Mouse (Mus musculus): ENCODE results near the gene Fosl1.

The Fosl1 gene

GRCm38 (mm10) chr19:5490313-5490897 is 43.1 kb downstream of the Fosl1 start, which contains the start of gene Cfl1:
Cfl1 (plus strand) TSS chr19:5490455.
- CTCF ChIA-PET = interaction anchor here (0.6 to 4.7 kb wide), 12 partner anchors 20 to 403 kb away, joined by 3 to 118 read pairs (median 6); partner anchors contain the start of genes Ccdc85b (in 1 of the 4), Ctsw (in 1 of the 4), Eif1ad (in 1 of the 4) and Fibp (in 1 of the 4)
- POLR2A ChIA-PET = interaction anchor here (0.6 to 21.3 kb wide), 165 partner anchors 8 to 873 kb away, joined by 3 to 735 read pairs (median 5); partner anchors contain the start of genes Snx32 (in 4 of the 4), AI837181 (in 3 of the 4), Ap5b1 (in 3 of the 4) and Banf1 (in 3 of the 4)

GRCm38 (mm10) chr19:5490898-5491708 is 43.8 kb downstream of the Fosl1 start:
- CTCF ChIA-PET = interaction anchor here (0.5 to 4.5 kb wide), 10 partner anchors 10 to 1673 kb away, joined by 3 to 43 read pairs (median 4); partner anchors contain the start of gene Snx32 (in 1 of the 4)
- POLR2A ChIA-PET = interaction anchor here (0.6 to 21.3 kb wide), 112 partner anchors 7 to 1832 kb away, joined by 3 to 735 read pairs (median 4); partner anchors contain the start of genes Snx32 (in 4 of the 4), AI837181 (in 3 of the 4), Ap5b1 (in 3 of the 4) and Banf1 (in 3 of the 4)

GRCm38 (mm10) chr19:5492641-5493040 is 45.3 kb downstream of the Fosl1 start:
- CTCF ChIA-PET = interaction anchor here in 2 of 4 experiments (0.6 to 2.0 kb wide), 3 partner anchors 11 to 349 kb away, joined by 4 to 6 read pairs (median 5); partner anchors contain the start of gene 1700020D05Rik (in 1 of the 2)
- POLR2A ChIA-PET = interaction anchor here in 3 of 4 experiments (0.5 to 21.3 kb wide), 27 partner anchors 11 to 500 kb away, joined by 3 to 735 read pairs (median 3); partner anchors contain the start of genes Snx32 (in 3 of the 3), Ccdc85b (in 2 of the 3), Fibp (in 2 of the 3) and 1700020D05Rik (in 1 of the 3)

- POLR2A ChIA-PET = interaction anchor here in 3 of 4 experiments (0.5 to 21.3 kb wide), 26 partner anchors 10 to 501 kb away, joined by 3 to 735 read pairs (median 4); partner anchors contain the start of genes Snx32 (in 3 of the 3), Ccdc85b (in 2 of the 3), Fibp (in 2 of the 3) and 1700020D05Rik (in 1 of the 3)
- CTCF ChIA-PET = interaction anchor here in 1 of 4 experiments (1.5 to 2.0 kb wide), 2 partner anchors 10 to 30 kb away, joined by 4 to 5 read pairs; partner anchors contain the start of gene 1700020D05Rik
Observed at GRCm38 (mm10) chr19:5493301-5493721, 46.0 kb downstream of the Fosl1 start.

GRCm38 (mm10) chr19:5494314-5494713 is 47.0 kb downstream of the Fosl1 start:
- ChIA-PET CTCF (interaction anchor here in 3 of 4 experiments (0.5 to 2.0 kb wide), 10 partner anchors 9 to 496 kb away, joined by 3 to 6 read pairs (median 4); partner anchors contain the start of genes 1700020D05Rik (in 1 of the 3) and Kat5 (in 1 of the 3)), POLR2A (interaction anchor here (0.6 to 21.3 kb wide), 41 partner anchors 9 to 1161 kb away, joined by 3 to 735 read pairs (median 4); partner anchors contain the start of genes Snx32 (in 4 of the 4), Ccdc85b (in 2 of the 4), Ctsw (in 2 of the 4) and Fibp (in 2 of the 4))

- CTCF ChIA-PET = interaction anchor here in 2 of 4 experiments (0.6 to 1.8 kb wide), 9 partner anchors 9 to 1051 kb away, joined by 3 to 8 read pairs (median 3); partner anchors contain the start of genes Mus81 (in 1 of the 2), Sipa1 (in 1 of the 2) and Snx32 (in 1 of the 2)
- POLR2A ChIA-PET = interaction anchor here (0.6 to 21.3 kb wide), 64 partner anchors 7 to 572 kb away, joined by 3 to 735 read pairs (median 4); partner anchors contain the start of genes Snx32 (in 4 of the 4), Ccdc85b (in 3 of the 4), AI837181 (in 2 of the 4) and Ctsw (in 2 of the 4)
Observed at GRCm38 (mm10) chr19:5495353-5496051, 48.2 kb downstream of the Fosl1 start.

GRCm38 (mm10) chr19:5496052-5496370 is 48.7 kb downstream of the Fosl1 start:
- POLR2A ChIA-PET = interaction anchor here (0.6 to 21.3 kb wide), 54 partner anchors 7 to 572 kb away, joined by 3 to 735 read pairs (median 4); partner anchors contain the start of genes Snx32 (in 4 of the 4), Ccdc85b (in 3 of the 4), AI837181 (in 2 of the 4) and Ctsw (in 2 of the 4)
- CTCF ChIA-PET = interaction anchor here in 2 of 4 experiments (0.6 to 1.8 kb wide), 6 partner anchors 9 to 525 kb away, joined by 3 to 8 read pairs (median 3); partner anchors contain the start of genes Mus81 (in 1 of the 2) and Snx32 (in 1 of the 2)

GRCm38 (mm10) chr19:5500330-5500875 is 53.1 kb downstream of the Fosl1 start:
- CTCF ChIA-PET = interaction anchor here in 3 of 4 experiments (0.6 to 1.9 kb wide), 5 partner anchors 10 to 14 kb away, joined by 3 to 7 read pairs (median 4); partner anchors contain the start of genes Mus81 (in 3 of the 3) and Snx32 (in 1 of the 3)
- POLR2A ChIA-PET = interaction anchor here in 2 of 4 experiments (1.0 to 6.7 kb wide), 6 partner anchors 10 to 30 kb away, joined by 3 to 59 read pairs (median 8); partner anchors contain the start of genes Cfl1 (in 2 of the 2), Mus81 (in 2 of the 2) and Snx32 (in 2 of the 2)

- POLR2A ChIA-PET = interaction anchor here in 2 of 4 experiments (0.7 to 3.1 kb wide), 8 partner anchors 8 to 47 kb away, joined by 3 to 36 read pairs (median 6); partner anchors contain the start of genes Cfl1 (in 2 of the 2), Mus81 (in 2 of the 2) and Fibp (in 1 of the 2)
- CTCF ChIA-PET = interaction anchor here in 2 of 4 experiments (0.6 to 1.5 kb wide), 2 partner anchors 10 to 227 kb away, joined by 3 to 5 read pairs; no protein-coding TSS in a partner anchor
Observed at GRCm38 (mm10) chr19:5503687-5504086, 56.3 kb downstream of the Fosl1 start, which contains the start of gene 1700020D05Rik. 1700020D05Rik (minus strand) TSS chr19:5503787.

All from embryonic stem cell, embryonic (primary cell).